Mouse (Mus musculus): ENCODE data around the gene Chst4. TPM values are rescaled to one million over a fixed set of nuclear protein-coding genes. Genes with fewer than 3 reads are reported as not detected.
"Not testable (repeated sequence)": the region's sequence is repeated elsewhere in the genome, so short reads cannot be mapped to it uniquely, and the experiment has no call there.

The Chst4 gene
- polyA plus RNA-seq, 1 experiment from 2014 or later: 0.32 TPM

DNA sequence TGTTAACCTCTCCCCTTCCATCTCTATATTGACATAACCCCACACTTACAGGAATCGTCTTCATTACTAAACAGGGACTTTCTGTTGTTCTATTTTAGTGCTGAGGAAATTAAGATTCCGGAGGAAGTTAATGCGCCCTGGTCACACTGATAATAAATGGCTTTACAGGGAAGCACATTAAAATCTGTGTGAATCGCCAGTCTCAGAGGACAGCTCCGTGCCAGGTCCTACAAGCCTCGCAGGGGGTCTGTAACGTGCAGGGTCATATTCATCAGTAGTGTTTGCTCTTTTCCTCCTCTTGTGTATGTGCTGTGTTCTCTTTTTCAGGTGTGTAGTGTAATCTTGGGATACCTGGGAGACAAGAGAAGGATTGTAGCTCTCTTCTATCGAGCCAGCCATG lies 18.7 kb upstream of the Chst4 start:
- Histone ChIP-seq H3K4me2 (replicated peaks; ENCODE audit: low read depth, low read length) (no peak overlapping the region), H3K9me3 (ENCODE audit: low read length) (peaks cover 6% of the 10 kb centered on the region; the same call in 1 of the 2 replicates), H3K27me3 (ENCODE audit: insufficient read depth, low read length) (no peaks in the 10 kb centered on the region), H3K4me3 (ENCODE audit: low read length) (no peak overlapping the region), H3K4me1 (ENCODE audit: insufficient read depth, low read length) (no peaks in the 10 kb centered on the region), H3K27ac (ENCODE audit: low read length) (no peak overlapping the region), H3K9ac (replicated peaks; ENCODE audit: low read length) (no peak overlapping the region), H3K36me3 (ENCODE audit: insufficient read depth, low read length) (no peaks in the 10 kb centered on the region)
- no peak for ATAC-seq (ENCODE audit: low FRiP score, low TSS enrichment)
- 66% methylated on average over 8 of the region's 8 CpGs for WGBS

DNA sequence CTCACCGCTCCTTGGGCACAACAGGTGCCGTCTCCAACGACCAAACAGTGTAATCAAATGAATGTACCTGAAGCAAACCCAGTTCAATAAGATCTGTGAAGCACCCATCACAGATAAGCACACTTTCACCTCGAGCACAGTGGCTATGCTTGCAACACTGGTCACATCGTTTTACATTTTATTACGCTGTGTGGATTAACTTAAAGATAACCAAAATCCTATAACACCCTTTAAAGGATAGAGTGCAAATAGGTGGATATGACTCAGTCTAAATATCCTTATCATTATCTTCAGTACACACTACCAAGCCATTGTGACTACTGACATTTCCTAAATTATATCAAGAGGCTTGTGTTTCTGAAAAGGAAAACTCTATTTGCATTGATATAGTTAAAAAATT lies 11.7 kb upstream of the Chst4 start:
- ATAC-seq (ENCODE audit: low FRiP score, low TSS enrichment): no peak
- 78% methylated on average over 6 of the region's 6 CpGs for WGBS
- no peaks in the 10 kb centered on the region for H3K4me1 ChIP-seq (ENCODE audit: insufficient read depth, low read length)
- no peaks in the 10 kb centered on the region for H3K27me3 ChIP-seq (ENCODE audit: insufficient read depth, low read length)
- H3K4me3 ChIP-seq (ENCODE audit: low read length): no peak overlapping the region
- H3K9me3 ChIP-seq (ENCODE audit: low read length): no peaks in the 10 kb centered on the region
- no peaks in the 10 kb centered on the region for H3K36me3 ChIP-seq (ENCODE audit: insufficient read depth, low read length)
- no peak overlapping the region for H3K4me2 ChIP-seq (replicated peaks; ENCODE audit: low read depth, low read length)
- H3K27ac ChIP-seq (ENCODE audit: low read length): no peak overlapping the region
- no peak overlapping the region for H3K9ac ChIP-seq (replicated peaks; ENCODE audit: low read length)

DNA sequence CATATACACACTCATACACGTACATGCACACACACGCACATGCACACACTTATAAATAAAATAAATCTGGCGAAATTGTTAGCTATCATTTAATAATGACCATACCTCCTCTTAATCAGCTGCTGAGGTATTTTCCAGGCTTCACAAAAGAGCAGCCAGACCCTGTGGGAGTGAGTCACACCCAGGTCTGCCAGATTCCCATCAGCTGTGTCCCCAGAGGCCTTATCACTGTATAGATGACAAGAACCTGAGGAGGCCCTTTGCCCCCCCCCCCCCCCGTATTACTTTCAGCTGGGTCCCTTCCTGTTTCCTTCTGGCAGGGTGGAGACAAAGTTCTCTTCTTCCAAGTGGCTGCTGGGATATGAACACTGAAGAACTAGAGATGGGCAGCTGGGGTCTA lies 969 bp upstream of the Chst4 start:
- no peaks in the 10 kb centered on the region for H3K36me3 ChIP-seq (ENCODE audit: insufficient read depth, low read length)
- WGBS: 79% methylated on average over 4 of the region's 4 CpGs
- ATAC-seq (ENCODE audit: low FRiP score, low TSS enrichment): no peak

DNA sequence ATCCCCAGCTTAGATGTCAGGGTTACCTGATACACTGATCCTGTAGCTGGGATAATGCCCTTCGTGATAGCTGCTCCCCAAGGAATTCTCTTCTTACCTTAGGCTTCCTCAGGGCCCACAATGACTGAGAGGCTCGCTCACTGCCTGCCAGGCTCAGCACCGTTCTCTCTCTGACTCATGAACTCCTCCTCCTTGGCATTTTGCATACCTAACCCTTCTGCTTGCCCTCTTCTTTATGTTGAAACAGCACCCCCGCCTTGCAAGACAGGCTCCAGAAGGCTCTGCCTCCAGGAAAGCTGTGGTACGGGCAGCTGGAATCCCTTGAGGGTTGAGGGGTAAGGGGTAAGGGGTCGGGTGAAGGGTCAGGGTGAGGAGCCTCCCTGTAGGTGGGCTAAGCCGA lies 324 bp downstream of the Chst4 start:
- no peak for ATAC-seq (ENCODE audit: low FRiP score, low TSS enrichment)
- WGBS: 27% methylated on average over 7 of the region's 7 CpGs
- H3K9ac ChIP-seq (replicated peaks; ENCODE audit: low read length): no peak overlapping the region

More for the DNA sequence above, 969 bp upstream of the Chst4 start:
- H3K27ac ChIP-seq (ENCODE audit: low read length): no peak overlapping the region
- H3K4me2 ChIP-seq (replicated peaks; ENCODE audit: low read depth, low read length): no peak overlapping the region
- H3K9me3 ChIP-seq (ENCODE audit: low read length): no peaks in the 10 kb centered on the region
- H3K4me1 ChIP-seq (ENCODE audit: insufficient read depth, low read length): no peaks in the 10 kb centered on the region
- H3K9ac ChIP-seq (replicated peaks; ENCODE audit: low read length): no peak overlapping the region
- no peaks in the 10 kb centered on the region for H3K27me3 ChIP-seq (ENCODE audit: insufficient read depth, low read length)
- no peak overlapping the region for H3K4me3 ChIP-seq (ENCODE audit: low read length)

DNA sequence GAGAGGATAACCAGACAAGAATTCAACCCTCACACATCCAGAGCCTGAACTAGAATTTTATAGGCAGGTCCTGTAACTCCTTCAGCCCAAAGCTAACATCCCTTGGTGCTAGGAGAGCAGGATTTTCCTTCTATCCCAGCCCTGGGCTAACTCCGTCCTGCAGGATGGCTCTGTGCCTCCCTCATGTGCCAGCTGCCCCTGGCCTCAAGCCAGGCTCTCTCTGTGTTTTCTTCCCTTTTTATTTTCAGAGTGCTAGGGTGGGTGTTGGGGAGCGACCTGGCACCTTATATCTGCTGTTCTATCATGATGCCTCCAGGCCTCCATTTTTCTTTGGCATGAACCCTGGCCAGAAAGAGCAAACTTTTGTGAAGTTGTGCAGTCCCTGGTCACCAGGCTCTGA lies 3.4 kb downstream of the Chst4 start:
- 68% methylated on average over 2 of the region's 2 CpGs for WGBS

More for the DNA sequence above, 324 bp downstream of the Chst4 start:
- Histone ChIP-seq H3K27me3 (ENCODE audit: insufficient read depth, low read length) (no peaks in the 10 kb centered on the region), H3K27ac (ENCODE audit: low read length) (no peak overlapping the region), H3K4me1 (ENCODE audit: insufficient read depth, low read length) (no peaks in the 10 kb centered on the region), H3K4me3 (ENCODE audit: low read length) (no peak overlapping the region), H3K9me3 (ENCODE audit: low read length) (no peaks in the 10 kb centered on the region), H3K4me2 (replicated peaks; ENCODE audit: low read depth, low read length) (no peak overlapping the region), H3K36me3 (ENCODE audit: insufficient read depth, low read length) (no peaks in the 10 kb centered on the region)

DNA sequence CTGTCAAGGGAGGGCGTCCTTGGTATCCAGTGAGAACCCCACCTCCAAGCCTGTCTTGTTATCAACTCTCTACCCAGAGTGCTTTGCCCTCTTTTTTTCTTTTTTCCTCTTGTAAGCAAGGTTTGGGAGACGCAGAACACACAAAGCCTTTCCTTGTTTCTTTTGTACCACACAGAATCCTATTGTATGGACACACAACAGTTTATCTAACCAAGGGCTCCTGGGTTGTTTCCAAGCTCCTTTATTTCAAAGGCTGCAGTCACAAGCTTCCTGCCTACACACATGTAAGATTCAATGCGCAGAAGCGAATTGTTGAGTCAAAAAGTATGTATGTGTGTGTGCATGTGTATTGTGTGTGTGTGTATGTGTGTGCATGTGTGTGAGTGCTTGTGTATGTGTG lies 5.2 kb downstream of the Chst4 start:
- no peaks in the 10 kb centered on the region for H3K36me3 ChIP-seq (ENCODE audit: insufficient read depth, low read length)
- no peak overlapping the region for H3K9ac ChIP-seq (replicated peaks; ENCODE audit: low read length)
- no peaks in the 10 kb centered on the region for H3K4me1 ChIP-seq (ENCODE audit: insufficient read depth, low read length)
- H3K9me3 ChIP-seq (ENCODE audit: low read length): no peaks in the 10 kb centered on the region
- H3K4me3 ChIP-seq (ENCODE audit: low read length): no peak overlapping the region
- H3K4me2 ChIP-seq (replicated peaks; ENCODE audit: low read depth, low read length): no peak overlapping the region
- no peaks in the 10 kb centered on the region for H3K27me3 ChIP-seq (ENCODE audit: insufficient read depth, low read length)
- WGBS: 84% methylated on average over 4 of the region's 4 CpGs
- ATAC-seq (ENCODE audit: low FRiP score, low TSS enrichment): no peak
- no peak overlapping the region for H3K27ac ChIP-seq (ENCODE audit: low read length)

More for the DNA sequence above, 3.4 kb downstream of the Chst4 start:
- Histone ChIP-seq H3K4me2 (replicated peaks; ENCODE audit: low read depth, low read length) (no peak overlapping the region), H3K9me3 (ENCODE audit: low read length) (no peaks in the 10 kb centered on the region), H3K4me1 (ENCODE audit: insufficient read depth, low read length) (no peaks in the 10 kb centered on the region), H3K27ac (ENCODE audit: low read length) (no peak overlapping the region), H3K27me3 (ENCODE audit: insufficient read depth, low read length) (no peaks in the 10 kb centered on the region), H3K4me3 (ENCODE audit: low read length) (no peak overlapping the region), H3K9ac (replicated peaks; ENCODE audit: low read length) (no peak overlapping the region), H3K36me3 (ENCODE audit: insufficient read depth, low read length) (no peaks in the 10 kb centered on the region)
- ATAC-seq (ENCODE audit: low FRiP score, low TSS enrichment): no peak

DNA sequence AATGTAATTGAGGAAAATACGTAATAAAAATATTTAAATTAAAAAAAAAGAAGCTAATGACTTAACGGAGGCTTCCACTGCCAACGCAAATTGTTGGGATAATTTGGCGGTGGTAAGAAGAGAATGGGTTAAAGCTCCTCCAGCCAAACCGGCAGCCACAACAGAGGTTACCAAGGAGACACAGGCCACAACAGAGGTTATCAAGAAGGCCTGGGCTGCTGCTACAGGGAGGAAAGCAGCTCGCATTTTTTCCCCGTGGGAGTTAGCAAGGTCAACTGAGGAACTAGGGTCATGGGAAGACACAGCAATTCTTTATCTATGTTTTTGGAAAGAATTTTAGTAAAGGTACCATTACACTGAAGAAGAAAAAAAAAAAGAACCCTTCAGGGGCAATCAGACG lies 5.8 kb downstream of the Chst4 start:
- H3K27ac ChIP-seq (ENCODE audit: low read length); H3K4me1 ChIP-seq (ENCODE audit: insufficient read depth, low read length); ATAC-seq (ENCODE audit: low FRiP score, low TSS enrichment); H3K4me2 ChIP-seq (replicated peaks; ENCODE audit: low read depth, low read length); H3K9ac ChIP-seq (replicated peaks; ENCODE audit: low read length); H3K36me3 ChIP-seq (ENCODE audit: insufficient read depth, low read length); H3K27me3 ChIP-seq (ENCODE audit: insufficient read depth, low read length); H3K9me3 ChIP-seq (ENCODE audit: low read length); H3K4me3 ChIP-seq (ENCODE audit: low read length): not testable (repeated sequence)
- 32% methylated on average over 8 of the region's 8 CpGs for WGBS

DNA sequence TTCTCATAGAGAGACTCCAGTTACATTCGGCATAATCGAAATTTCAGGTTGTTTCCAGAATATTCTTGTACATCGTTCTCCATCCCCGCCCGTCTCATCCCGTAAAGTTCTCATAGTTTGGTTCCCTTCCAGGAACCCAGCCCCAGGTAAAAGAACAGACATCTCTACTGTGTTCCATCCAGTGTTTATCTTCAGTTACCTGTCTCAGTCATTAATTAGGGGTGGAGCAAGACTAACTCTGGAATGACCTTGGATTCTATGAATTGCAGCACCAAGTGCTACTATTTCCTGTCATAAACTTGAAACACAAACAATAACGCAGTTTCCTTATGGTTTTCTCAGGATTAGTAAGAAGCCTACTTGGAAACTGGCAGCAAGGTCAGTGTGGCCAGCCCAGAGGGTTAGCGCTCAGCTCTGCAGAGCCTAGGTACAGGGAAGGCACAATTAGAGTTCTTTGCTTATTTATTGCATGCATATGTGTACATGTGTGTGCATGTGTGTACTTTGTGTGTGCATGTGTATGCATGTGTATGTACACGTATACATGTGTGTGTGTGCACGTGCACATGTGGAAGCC lies 16.7 kb downstream of the Chst4 start:
- WGBS: 91% methylated on average over 10 of the region's 10 CpGs
- Histone ChIP-seq H3K36me3 (ENCODE audit: insufficient read depth, low read length) (no peaks in the 10 kb centered on the region), H3K27me3 (ENCODE audit: insufficient read depth, low read length) (no peaks in the 10 kb centered on the region), H3K9ac (replicated peaks; ENCODE audit: low read length) (no peak overlapping the region), H3K9me3 (ENCODE audit: low read length) (no peaks in the 10 kb centered on the region), H3K4me2 (replicated peaks; ENCODE audit: low read depth, low read length) (no peak overlapping the region), H3K4me3 (ENCODE audit: low read length) (no peak overlapping the region), H3K27ac (ENCODE audit: low read length) (no peak overlapping the region), H3K4me1 (ENCODE audit: insufficient read depth, low read length) (no peaks in the 10 kb centered on the region)
- ATAC-seq (ENCODE audit: low FRiP score, low TSS enrichment): no peak

DNA sequence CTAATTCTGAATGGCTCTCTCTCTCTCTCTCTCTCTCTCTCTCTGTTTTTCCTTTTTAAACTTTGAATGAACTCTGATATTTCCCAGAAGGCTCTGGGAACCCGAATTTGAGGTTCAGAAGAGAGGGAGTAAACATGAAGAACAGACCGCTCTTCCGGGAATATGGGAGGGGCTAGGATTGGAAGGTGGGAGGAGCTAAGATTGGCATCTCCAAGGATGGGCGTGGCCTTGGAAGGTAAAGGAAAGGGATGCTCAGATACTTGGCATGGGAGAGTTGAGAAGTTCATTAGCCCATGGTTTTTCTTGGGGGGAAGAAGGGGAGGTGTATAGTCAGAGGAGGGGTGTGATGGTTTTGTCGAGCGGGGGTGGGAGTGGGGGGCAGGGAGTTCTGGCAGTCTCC lies 17.5 kb downstream of the Chst4 start:
- Histone ChIP-seq H3K27ac (ENCODE audit: low read length) (no peak overlapping the region), H3K36me3 (ENCODE audit: insufficient read depth, low read length) (no peaks in the 10 kb centered on the region), H3K9me3 (ENCODE audit: low read length) (no peaks in the 10 kb centered on the region), H3K9ac (replicated peaks; ENCODE audit: low read length) (no peak overlapping the region), H3K27me3 (ENCODE audit: insufficient read depth, low read length) (no peaks in the 10 kb centered on the region), H3K4me3 (ENCODE audit: low read length) (no peak overlapping the region), H3K4me1 (ENCODE audit: insufficient read depth, low read length) (no peaks in the 10 kb centered on the region), H3K4me2 (replicated peaks; ENCODE audit: low read depth, low read length) (no peak overlapping the region; the same call in 1 of the 2 replicates)
- ATAC-seq (ENCODE audit: low FRiP score, low TSS enrichment): no peak
- WGBS: 48% methylated on average over 6 of the region's 6 CpGs

DNA sequence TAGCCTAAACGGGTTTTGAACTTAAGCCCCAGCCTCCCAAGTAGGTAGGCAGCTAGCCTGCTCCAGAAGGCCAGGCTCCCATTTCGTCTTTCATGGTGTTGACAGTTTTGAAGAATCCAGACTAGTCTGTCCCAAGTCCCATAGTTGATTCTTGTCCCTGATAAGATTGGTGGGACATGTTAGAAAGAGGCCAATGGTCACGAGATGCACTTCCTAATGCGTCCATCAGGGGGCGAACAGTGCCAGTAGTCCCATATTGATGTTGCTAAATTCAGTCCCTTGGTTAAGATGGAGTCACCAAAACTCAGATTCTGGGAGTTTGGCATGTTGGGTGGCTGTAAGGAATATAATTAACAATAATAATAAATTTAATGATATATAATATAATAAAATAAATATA lies 28.7 kb downstream of the Chst4 start:
- ATAC-seq (ENCODE audit: low FRiP score, low TSS enrichment): no peak
- no peaks in the 10 kb centered on the region for H3K36me3 ChIP-seq (ENCODE audit: insufficient read depth, low read length)
- no peak overlapping the region for H3K9ac ChIP-seq (replicated peaks; ENCODE audit: low read length)
- H3K4me3 ChIP-seq (ENCODE audit: low read length): no peak overlapping the region
- H3K4me1 ChIP-seq (ENCODE audit: insufficient read depth, low read length): no peaks in the 10 kb centered on the region
- WGBS: 35% methylated on average over 5 of the region's 5 CpGs
- H3K4me2 ChIP-seq (replicated peaks; ENCODE audit: low read depth, low read length): no peak overlapping the region
- H3K27me3 ChIP-seq (ENCODE audit: insufficient read depth, low read length): no peaks in the 10 kb centered on the region
- no peak overlapping the region for H3K27ac ChIP-seq (ENCODE audit: low read length)
- H3K9me3 ChIP-seq (ENCODE audit: low read length): no peaks in the 10 kb centered on the region
